Mouse (Mus musculus): Measurements from ENCODE around the gene Defb29.

The Defb29 gene

GRCm38 (mm10) chr2:152539944-152540710 is at the start of gene Defb29:
Gene Defb29 (minus strand): TSS chr2:152540098.
- no peak for DNase-seq (ENCODE audit: low spot score)

GRCm38 (mm10) chr2:152589021-152589420 is 49.1 kb upstream of the Defb29 start:
- no peak for DNase-seq (ENCODE audit: low spot score)

- no peak for DNase-seq (ENCODE audit: low spot score)
These were observed 48.6 kb upstream of the Defb29 start for GRCm38 (mm10) chr2:152588450-152588849.

- DNase-seq (ENCODE audit: low spot score): peak; percentile 11
These were observed 47.1 kb upstream of the Defb29 start for GRCm38 (mm10) chr2:152586926-152587560.

GRCm38 (mm10) chr2:152580612-152581011 is 40.7 kb upstream of the Defb29 start:
- no peak for DNase-seq (ENCODE audit: low spot score)

- DNase-seq (ENCODE audit: low spot score): no peak
These were observed 40.2 kb upstream of the Defb29 start, which contains the start of gene Defb19 for GRCm38 (mm10) chr2:152580107-152580506. Gene Defb19 (minus strand): TSS chr2:152580312.

- DNase-seq (ENCODE audit: low spot score): no peak
These were observed 33.6 kb upstream of the Defb29 start for GRCm38 (mm10) chr2:152573484-152573883.

- DNase-seq (ENCODE audit: low spot score): no peak
These were observed 32.4 kb upstream of the Defb29 start, which contains the start of gene Defb21 for GRCm38 (mm10) chr2:152572114-152572794. Gene Defb21 (plus strand): TSS chr2:152572744.

GRCm38 (mm10) chr2:152570313-152570712 is 30.4 kb upstream of the Defb29 start:
- no peak for DNase-seq (ENCODE audit: low spot score)

- no peak for DNase-seq (ENCODE audit: low spot score)
These were observed 30.0 kb upstream of the Defb29 start for GRCm38 (mm10) chr2:152569881-152570280.

GRCm38 (mm10) chr2:152569038-152569437 is 29.1 kb upstream of the Defb29 start, which contains the start of gene Gm17416:
Gene Gm17416 (plus strand): TSS chr2:152569338.
- DNase-seq (ENCODE audit: low spot score): no peak

GRCm38 (mm10) chr2:152556655-152557054 is 16.8 kb upstream of the Defb29 start:
- no peak for DNase-seq (ENCODE audit: low spot score)

- DNase-seq (ENCODE audit: low spot score): peak; percentile 55
These were observed 14.0 kb upstream of the Defb29 start for GRCm38 (mm10) chr2:152553774-152554423.

GRCm38 (mm10) chr2:152548124-152548523 is 8.2 kb upstream of the Defb29 start:
- no peak for DNase-seq (ENCODE audit: low spot score)

- peak; percentile 76 for DNase-seq (ENCODE audit: low spot score)
These were observed 4.8 kb upstream of the Defb29 start for GRCm38 (mm10) chr2:152544691-152545090.

- no peak for DNase-seq (ENCODE audit: low spot score)
These were observed 3.6 kb upstream of the Defb29 start for GRCm38 (mm10) chr2:152543478-152543877.

GRCm38 (mm10) chr2:152542897-152543296 is 3.0 kb upstream of the Defb29 start:
- no peak for DNase-seq (ENCODE audit: low spot score)

GRCm38 (mm10) chr2:152541979-152542378 is 2.1 kb upstream of the Defb29 start:
- DNase-seq (ENCODE audit: low spot score): no peak

- DNase-seq (ENCODE audit: low spot score): no peak
These were observed 21.9 kb downstream of the Defb29 start, which contains the start of gene Defb28 for GRCm38 (mm10) chr2:152517981-152518380. Gene Defb28 (plus strand): TSS chr2:152518255.

- DNase-seq (ENCODE audit: low spot score): no peak
These were observed 23.8 kb downstream of the Defb29 start for GRCm38 (mm10) chr2:152516084-152516483.

- DNase-seq (ENCODE audit: low spot score): no peak
These were observed 28.3 kb downstream of the Defb29 start, which contains the start of gene Defb26 for GRCm38 (mm10) chr2:152511592-152511991. Gene Defb26 (minus strand): TSS chr2:152511692.

GRCm38 (mm10) chr2:152503950-152504349 is 35.9 kb downstream of the Defb29 start:
- no peak for DNase-seq (ENCODE audit: low spot score)
